Mouse (Mus musculus): ENCODE results near the gene AB124611.

The AB124611 gene

DNA sequence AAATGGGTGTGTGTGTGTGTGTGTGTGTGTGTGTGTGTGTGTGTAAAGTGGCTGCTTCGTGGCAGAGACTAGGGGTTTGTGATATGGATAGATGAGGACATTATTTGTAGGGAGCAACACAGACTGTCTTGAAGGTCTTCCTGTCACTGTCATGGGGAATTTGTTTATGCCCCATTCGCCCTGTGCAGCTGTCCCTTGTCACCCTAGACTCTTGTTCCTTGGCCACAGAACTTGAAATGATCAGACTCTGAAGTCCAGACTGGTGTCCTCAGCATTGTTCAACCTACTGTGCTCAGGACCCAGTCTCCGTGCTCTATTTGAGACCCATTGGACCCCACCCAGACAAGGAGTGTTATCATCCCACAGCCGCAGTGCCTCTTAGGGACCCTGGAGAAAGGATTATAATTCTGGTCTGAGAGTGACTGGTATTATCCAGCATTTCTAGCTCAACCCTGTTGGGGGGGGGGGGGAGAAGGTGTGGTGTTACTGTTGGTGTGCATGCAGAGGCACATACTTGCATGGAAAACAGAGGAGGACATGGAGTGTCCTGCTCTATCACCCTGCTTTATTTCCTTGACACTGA is 39.1 kb downstream of the AB124611 start:
- DNase-seq = no peak

- no peak for DNase-seq
Measured at GRCm38 (mm10) chr9:21566538-21566937, 40.6 kb downstream of the AB124611 start.

- DNase-seq = no peak
Measured at GRCm38 (mm10) chr9:21567051-21567450, 41.1 kb downstream of the AB124611 start.

GRCm38 (mm10) chr9:21568657-21569255 is 42.8 kb downstream of the AB124611 start:
- no peak for DNase-seq

- no peak for DNase-seq
Measured at GRCm38 (mm10) chr9:21574012-21574801, 48.2 kb downstream of the AB124611 start.

DNA sequence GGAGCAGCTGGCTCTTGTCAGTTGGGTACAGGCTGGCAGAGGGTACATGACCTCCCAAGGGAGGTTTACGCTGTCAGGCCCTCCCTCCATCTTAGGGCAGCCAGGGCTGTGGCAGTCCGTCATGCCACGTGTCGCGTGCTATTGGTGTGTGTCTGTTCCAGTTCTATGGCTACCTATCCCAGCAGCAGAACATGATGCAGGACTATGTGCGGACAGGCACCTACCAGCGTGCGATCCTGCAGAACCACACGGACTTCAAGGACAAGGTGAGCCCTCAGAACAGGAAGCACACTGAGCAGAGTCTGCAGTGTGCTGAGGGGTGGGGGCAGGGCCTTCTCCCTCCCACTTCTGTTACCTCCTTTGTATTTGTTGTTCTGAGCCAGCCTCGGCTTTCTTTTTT is 49.3 kb downstream of the AB124611 start:
- DNase-seq = no peak

- DNase-seq = no peak
Measured at GRCm38 (mm10) chr9:21576286-21576685, 50.3 kb downstream of the AB124611 start.

DNA sequence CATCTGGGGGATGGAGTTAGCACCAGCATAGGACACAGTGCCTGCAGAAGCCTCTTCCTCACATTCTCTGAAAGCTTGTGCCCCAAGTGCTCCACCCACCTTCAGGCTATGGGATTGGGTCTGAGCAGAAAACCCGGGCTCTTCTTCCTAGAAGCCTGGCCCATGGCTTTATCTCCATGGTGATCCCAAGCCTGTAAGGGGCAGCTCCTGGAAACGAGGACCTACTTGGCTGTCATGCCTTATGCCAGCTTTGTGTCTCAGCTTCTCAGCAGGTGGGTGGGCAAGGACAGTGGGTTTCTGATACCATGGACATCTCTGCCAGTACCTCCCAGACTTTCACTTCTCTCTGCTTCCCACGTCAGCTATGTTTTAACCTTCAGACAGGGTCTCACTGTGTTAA is 52.2 kb downstream of the AB124611 start:
- no peak for DNase-seq

GRCm38 (mm10) chr9:21585401-21585800 is 59.4 kb downstream of the AB124611 start:
- DNase-seq = no peak

DNA sequence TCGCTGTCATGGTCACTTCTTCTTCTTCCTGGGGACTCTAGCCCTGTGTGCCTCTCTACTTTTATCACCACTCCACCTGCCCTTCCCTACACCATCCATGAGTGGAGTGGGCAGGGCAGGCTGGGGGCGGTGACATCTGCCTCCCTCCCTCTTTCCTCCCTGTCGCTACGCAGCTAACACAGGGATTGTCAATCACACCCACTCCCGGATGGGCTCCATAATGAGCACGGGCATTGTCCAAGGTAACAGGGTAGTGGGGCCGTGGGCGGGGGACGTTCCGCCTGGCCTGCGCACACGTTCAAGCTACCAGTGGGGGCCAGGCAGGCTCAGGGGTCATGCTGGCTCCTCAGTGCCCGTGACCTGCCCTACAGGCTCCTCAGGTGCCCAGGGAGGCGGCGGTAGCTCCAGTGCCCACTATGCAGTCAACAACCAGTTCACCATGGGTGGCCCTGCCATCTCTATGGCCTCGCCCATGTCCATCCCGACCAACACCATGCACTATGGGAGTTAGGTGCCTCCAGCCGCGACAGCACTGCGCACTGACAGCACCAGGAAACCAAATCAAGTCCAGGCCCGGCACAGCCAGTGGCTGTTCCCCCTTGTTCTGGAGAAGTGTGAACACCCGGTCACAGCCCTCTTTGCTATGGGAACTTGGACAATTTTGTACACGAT is 61.8 kb downstream of the AB124611 start:
- DNase-seq = no peak

DNA sequence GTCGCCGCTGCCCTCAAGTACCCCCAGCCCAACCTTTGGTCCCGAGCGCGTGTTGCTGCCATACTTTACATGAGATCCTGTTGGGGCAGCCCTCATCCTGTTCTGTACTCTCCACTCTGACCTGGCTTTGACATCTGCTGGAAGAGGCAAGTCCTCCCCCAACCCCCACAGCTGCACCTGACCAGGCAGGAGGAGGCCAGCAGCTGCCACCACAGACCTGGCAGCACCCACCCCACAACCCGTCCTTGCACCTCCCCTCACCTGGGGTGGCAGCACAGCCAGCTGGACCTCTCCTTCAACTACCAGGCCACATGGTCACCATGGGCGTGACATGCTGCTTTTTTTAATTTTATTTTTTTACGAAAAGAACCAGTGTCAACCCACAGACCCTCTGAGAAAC is 62.4 kb downstream of the AB124611 start:
- DNase-seq = no peak

DNA sequence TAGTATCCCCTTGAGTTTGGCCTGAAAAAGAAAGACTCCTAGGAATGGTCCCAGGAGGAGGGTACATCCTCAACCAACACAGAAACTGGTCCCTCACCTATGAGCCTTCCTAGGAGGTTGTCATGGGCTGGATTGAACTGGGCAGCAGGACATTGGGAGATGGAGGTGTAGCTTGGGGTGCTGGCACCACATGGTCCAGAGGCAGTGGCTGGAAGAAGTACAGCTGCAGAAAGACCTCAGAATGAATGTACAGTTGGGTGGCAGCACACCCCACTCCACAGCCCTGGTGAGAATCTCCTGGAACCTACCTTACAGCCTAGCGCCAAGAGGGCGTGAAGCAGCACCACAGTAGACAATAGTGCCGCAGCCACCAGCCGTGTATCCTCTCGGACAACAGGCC is 63.6 kb downstream of the AB124611 start:
- DNase-seq = no peak

DNA sequence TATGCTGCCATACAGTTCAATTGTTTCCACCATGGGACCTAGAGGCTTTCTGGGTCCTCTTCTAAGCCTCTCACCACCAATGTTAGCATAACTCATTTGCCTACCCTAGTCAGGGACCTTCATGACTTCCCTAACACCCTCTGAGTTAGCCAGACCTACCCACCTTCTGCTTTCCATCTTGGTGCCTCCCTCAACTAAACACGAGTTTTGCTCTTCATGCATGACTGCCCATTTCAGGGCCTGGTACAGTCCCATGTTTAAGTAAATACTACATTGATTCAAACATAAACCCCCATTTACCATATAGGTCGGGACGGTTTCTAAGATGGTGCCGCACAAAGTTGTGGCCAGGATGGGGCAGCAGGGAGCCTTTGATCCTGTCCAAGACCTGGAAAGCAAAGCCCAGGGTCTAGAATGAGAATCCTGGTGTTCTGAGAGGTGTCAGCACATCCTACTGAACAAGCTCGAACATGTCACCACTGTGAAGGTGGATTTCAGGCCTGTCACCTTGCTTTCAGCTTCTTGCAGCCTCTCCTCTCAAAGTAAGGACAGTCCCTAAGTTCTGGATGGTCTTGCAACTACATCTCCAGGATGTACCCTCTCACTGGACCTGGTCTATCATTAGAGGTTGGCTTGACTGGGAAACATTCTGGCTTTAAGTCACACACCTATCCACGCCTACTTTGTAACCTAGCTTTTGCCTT is 65.3 kb downstream of the AB124611 start:
- DNase-seq = peak; percentile 34

DNA sequence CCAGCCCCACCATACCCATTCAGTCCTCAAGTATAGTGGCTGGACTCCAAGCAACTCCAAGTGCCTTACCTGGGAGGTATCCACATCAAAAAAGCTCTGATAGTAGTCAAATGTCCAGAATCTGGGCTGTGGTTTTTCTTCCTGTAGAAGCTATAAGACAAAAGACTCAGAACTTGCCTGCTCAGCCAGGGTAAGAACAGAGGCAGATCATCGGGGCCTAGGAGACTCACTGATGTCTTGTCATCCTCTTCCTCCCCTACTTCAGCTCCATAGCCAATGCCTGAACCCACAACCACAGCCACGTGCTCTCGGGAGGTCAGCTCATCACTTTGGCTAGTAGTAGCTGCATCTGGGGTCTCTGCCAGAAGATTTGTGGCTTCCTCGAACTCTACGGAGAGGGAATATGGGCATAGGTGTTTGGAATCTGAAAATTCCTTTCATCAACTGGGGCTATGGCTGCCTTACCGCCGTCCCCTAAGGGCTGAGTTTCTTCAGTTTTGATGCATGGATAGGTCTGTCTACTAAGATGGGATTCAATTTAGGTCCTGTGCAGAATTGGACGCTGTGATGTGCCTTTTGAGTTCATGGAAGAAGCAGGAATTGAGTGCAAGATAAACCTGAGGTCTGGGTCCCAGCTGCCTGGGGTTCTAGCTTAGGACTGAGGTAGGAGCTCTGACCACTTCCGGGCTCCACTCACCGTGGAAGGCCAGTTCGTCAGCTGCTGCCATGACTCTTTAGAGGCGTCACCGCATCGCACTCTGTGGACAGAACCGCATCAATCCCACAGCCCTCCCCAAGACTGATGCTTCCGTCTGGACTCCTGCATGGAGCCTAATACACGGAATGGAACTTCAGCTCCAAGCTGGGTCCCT is 66.1 kb downstream of the AB124611 start:
- peak; percentile 55 for DNase-seq

GRCm38 (mm10) chr9:21592703-21593121 is 66.7 kb downstream of the AB124611 start, which contains the start of the genes Timm29 and Yipf2:
Gene Timm29, plus strand, starts transcription at chr9:21592722.
Gene Yipf2, minus strand, starts transcription at chr9:21592828.
- peak; percentile 98 for DNase-seq

GRCm38 (mm10) chr9:21593122-21593721 is 67.2 kb downstream of the AB124611 start:
- peak; percentile 46 for DNase-seq

DNA sequence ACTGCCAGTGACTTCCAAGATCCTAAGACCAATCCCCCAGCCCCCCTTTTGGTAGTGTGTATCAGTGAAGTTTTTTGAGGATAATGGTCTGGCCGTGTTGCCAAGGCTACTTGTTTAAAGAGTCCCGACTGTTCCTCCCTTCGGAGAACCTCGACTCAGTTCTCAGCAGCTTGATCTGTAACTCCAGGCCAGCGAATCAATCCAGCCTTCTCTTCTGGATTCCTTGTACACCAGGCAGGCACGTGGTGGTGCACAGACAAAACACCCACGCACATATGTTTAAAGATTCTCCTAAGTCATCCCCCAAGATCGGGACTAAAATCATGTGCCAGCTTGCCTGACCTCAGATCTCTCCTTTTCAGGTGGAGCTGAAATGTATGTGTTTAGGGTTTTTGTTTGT is 68.4 kb downstream of the AB124611 start:
- peak; percentile 31 for DNase-seq

DNA sequence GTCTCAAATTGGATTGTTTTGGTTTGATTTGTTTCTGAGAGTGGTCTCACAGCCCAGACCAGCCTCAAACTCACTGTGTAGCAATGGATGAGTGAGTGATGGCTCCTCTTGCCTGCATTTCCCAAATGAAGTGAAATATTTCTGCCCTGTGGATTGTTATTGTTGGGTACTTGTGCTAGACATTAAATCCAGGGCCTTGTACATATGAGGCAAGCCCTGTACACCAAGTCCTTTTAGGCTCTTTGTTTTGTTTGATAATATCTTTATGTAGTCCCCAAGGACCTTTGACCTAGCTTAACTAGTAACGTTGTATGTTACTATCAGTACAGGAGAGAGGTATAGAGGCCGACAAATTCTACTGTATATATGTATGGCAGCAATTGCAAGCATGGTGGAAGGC is 68.9 kb downstream of the AB124611 start:
- DNase-seq = no peak
